Mouse (Mus musculus) lung, adult 2 months (tissue): ENCODE measurements around the gene Hopx. TPM values are rescaled to one million over a fixed set of nuclear protein-coding genes. Genes with fewer than 3 reads are reported as not detected.
A peak's percentile ranks its signal among the peaks of the same experiment; 100 is the strongest.

ENCODE experiments used
- DNase-seq: peaks from one replicate; pipeline ENCODE4 v3.0.0; 2022
- H3K4me1 ChIP-seq: fragments of 200-500 bp; 2 replicates; pipeline ENCODE4 v1.6.1; 2011; ENCODE audit warnings: low read length; ENCODE audit not compliant: control insufficient read depth, insufficient read depth
- H3K4me3 ChIP-seq: fragments of 200-500 bp; replicated peaks from 2 replicates; pipeline ENCODE3; 2011; ENCODE audit warnings: low read depth, mild to moderate bottlenecking, control low read depth, low read length; ENCODE audit errors: extremely low read depth
- CTCF ChIP-seq: fragments of 200-500 bp; IDR thresholded peaks from 2 replicates; pipeline ENCODE4 v1.5.1; 2011; ENCODE audit warnings: mild to moderate bottlenecking, low read length, control low read depth; ENCODE audit not compliant: insufficient read depth
- POLR2A ChIP-seq: fragments of 200-500 bp; IDR thresholded peaks from 2 replicates; pipeline ENCODE4 v1.6.1; 2011; ENCODE audit warnings: low read depth, mild to moderate bottlenecking, control low read depth, low read length, borderline replicate concordance; ENCODE audit errors: extremely low read depth
- WGBS: fragments of 180-500 bp; shearing (Covaris S2); methylation state at CpG from one replicate; pipeline ENCODE4 v1.1.7; 2018; 5-methylcytosine and 5-hydroxymethylcytosine counted together
- polyA plus RNA-seq: library from polyadenylated mRNA; depleted of rRNA; stranded (reverse); fragments of >200 nt; gene quantifications from 2 replicates; pipeline ENCODE4 v1.2.3, GENCODE M21; 2012

Gene Hopx
- polyA plus RNA-seq, 1 experiment: 592 TPM

GRCm38 (mm10) chr5:77084418-77084817 lies 30.5 kb downstream of the Hopx start:
- WGBS: 89% methylated on average over 4 of the region's 4 CpGs
- TF ChIP-seq POLR2A: no peak
- no peak for TF ChIP-seq CTCF
- no peak for DNase-seq
- peaks cover 2% of the 10 kb centered on the region; the same call in 1 of the 2 replicates for H3K4me1 ChIP-seq
- H3K4me3 ChIP-seq: no peak overlapping the region

GRCm38 (mm10) chr5:77082735-77083134 lies 32.2 kb downstream of the Hopx start:
- 65% methylated on average over 7 of the region's 7 CpGs for WGBS

GRCm38 (mm10) chr5:77080761-77081160 lies 34.2 kb downstream of the Hopx start:
- no peak for DNase-seq
- 71% methylated on average over 4 of the region's 4 CpGs for WGBS
- no peak overlapping the region for H3K4me3 ChIP-seq
- TF ChIP-seq POLR2A (no peak), CTCF (no peak)
- H3K4me1 ChIP-seq: 0 out of 2 replicates have a peak, but pooled peaks cover 2% of the 10 kb centered on the region

More at GRCm38 (mm10) chr5:77082735-77083134, 32.2 kb downstream of the Hopx start:
- peaks cover 2% of the 10 kb centered on the region; the same call in 1 of the 2 replicates for H3K4me1 ChIP-seq
- DNase-seq: no peak
- TF ChIP-seq CTCF (no peak), POLR2A (no peak)
- H3K4me3 ChIP-seq: no peak overlapping the region

DNA sequence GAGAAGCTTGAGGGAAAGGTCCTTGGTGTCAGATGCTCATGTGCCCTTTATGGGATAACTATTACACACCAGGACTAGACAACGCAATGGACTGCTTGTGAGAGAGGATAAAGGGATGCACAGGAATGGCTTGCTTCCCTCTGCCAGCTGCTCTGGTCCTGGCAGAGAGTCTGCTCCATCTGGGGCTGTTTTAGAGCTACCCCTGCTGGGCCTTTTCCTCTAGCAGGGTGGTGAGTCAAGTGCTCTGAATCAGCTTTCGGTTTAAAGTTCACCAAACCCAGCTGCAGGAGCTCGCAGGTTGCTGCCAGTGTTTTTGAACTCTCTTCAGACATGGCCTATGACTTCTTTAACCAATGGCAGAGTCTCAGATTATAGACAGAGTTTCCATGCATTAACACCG lies 39.0 kb downstream of the Hopx start:
- H3K4me3 ChIP-seq: no peak overlapping the region
- no peak for DNase-seq
- TF ChIP-seq POLR2A: no peak
- no peak for TF ChIP-seq CTCF
- no peaks in the 10 kb centered on the region for H3K4me1 ChIP-seq
- 88% methylated on average over 4 of the region's 4 CpGs for WGBS

DNA sequence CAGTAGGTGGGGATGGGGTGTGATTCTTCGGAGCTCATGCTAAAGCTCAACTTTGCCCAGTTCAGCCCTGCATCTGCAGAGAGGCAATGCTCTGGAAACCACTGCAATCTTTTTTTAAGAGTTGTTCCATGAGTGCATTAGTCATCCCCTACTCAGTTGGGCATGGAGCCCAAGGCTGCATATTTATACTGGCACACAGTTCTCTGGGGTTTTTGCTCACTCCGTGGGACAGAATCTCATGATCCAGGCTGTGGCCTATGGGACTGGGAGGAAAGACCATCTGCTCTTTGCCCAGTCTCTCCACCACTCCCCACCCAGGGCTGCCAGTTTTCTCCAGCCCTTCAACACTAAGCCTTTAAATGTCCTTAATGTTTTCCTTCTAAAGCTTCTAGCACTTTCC lies 40.0 kb downstream of the Hopx start:
- TF ChIP-seq POLR2A (no peak), CTCF (no peak)
- H3K4me1 ChIP-seq: no peaks in the 10 kb centered on the region
- peak; percentile 62 for DNase-seq
- H3K4me3 ChIP-seq: no peak overlapping the region
- 29% methylated on average over 2 of the region's 2 CpGs for WGBS

- no peak overlapping the region for H3K4me3 ChIP-seq
- DNase-seq: no peak
- 75% methylated on average over 8 of the region's 8 CpGs for WGBS
- TF ChIP-seq POLR2A (no peak), CTCF (no peak)
- no peaks in the 10 kb centered on the region for H3K4me1 ChIP-seq
Measured at GRCm38 (mm10) chr5:77073794-77074193, 41.1 kb downstream of the Hopx start.

DNA sequence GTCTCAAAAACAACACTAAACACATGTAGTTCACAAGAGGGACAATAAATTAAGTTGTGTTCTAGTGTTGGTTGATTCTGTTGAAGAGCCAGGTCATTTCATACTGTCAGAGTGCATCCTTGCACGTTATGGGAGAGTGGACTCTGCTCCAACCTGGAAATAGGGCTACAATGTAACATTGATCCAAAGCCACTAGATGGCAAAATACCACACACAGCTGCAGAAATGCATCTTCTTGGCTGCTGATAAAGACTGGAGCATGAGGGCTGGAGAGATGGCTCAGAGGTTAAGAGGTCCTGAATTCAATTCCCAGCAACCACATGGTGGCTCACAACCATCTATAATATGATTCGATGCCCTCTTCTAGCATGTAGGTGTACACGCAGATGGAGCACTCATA lies 43.3 kb downstream of the Hopx start:
- no peak for DNase-seq
- 74% methylated on average over 3 of the region's 3 CpGs for WGBS
- no peak for TF ChIP-seq POLR2A
- TF ChIP-seq CTCF: no peak
- Histone ChIP-seq H3K4me3 (no peak overlapping the region), H3K4me1 (no peaks in the 10 kb centered on the region)

- DNase-seq: no peak
- H3K4me3 ChIP-seq: no peak overlapping the region
- H3K4me1 ChIP-seq: no peaks in the 10 kb centered on the region
- 87% methylated on average over 2 of the region's 2 CpGs for WGBS
- TF ChIP-seq POLR2A (no peak), CTCF (no peak)
Measured at GRCm38 (mm10) chr5:77070987-77071386, 43.9 kb downstream of the Hopx start.

- Histone ChIP-seq H3K4me1 (no peaks in the 10 kb centered on the region), H3K4me3 (no peak overlapping the region)
- WGBS: 51% methylated on average over 8 of the region's 8 CpGs
- no peak for DNase-seq
- no peak for TF ChIP-seq CTCF
- no peak for TF ChIP-seq POLR2A
Measured at GRCm38 (mm10) chr5:77067321-77067720, 47.6 kb downstream of the Hopx start.

- peak; percentile 77 for DNase-seq
- Histone ChIP-seq H3K4me3 (no peak overlapping the region), H3K4me1 (no peaks in the 10 kb centered on the region)
- WGBS: 27% methylated on average over 17 of the region's 17 CpGs
- TF ChIP-seq POLR2A (no peak), CTCF (peak; percentile 92)
Measured at GRCm38 (mm10) chr5:77061372-77062038, 53.4 kb downstream of the Hopx start.

- TF ChIP-seq CTCF (no peak), POLR2A (no peak)
- DNase-seq: no peak
- Histone ChIP-seq H3K4me3 (no peak overlapping the region), H3K4me1 (no peaks in the 10 kb centered on the region)
- 58% methylated on average over 10 of the region's 10 CpGs for WGBS
Measured at GRCm38 (mm10) chr5:77060363-77060762, 54.6 kb downstream of the Hopx start.
